Mouse (Mus musculus) intestine, postnatal 0 days (tissue): Measurements from ENCODE around the gene Cd8a. TPM values are rescaled to one million over a fixed set of nuclear protein-coding genes. Genes with fewer than 3 reads are reported as not detected.
A peak's percentile ranks its signal among the peaks of the same experiment; 100 is the strongest.

Experiments used
- ATAC-seq: fragments of 200-750 bp; cut with Nextera tagmentation; 2 replicates; pipeline ENCODE4 v1.8.0; 2017; ENCODE audit warnings: mild to moderate bottlenecking, moderate TSS enrichment, moderate library complexity
- H3K27ac ChIP-seq: fragments of 300-500 bp; sonication (generic); 2 replicates; pipeline ENCODE4 v1.5.1; 2014; ENCODE audit warnings: mild to moderate bottlenecking, low read depth, low read length, moderate library complexity
- H3K27me3 ChIP-seq: fragments of 300-500 bp; sonication (generic); replicated peaks from 2 replicates; pipeline ENCODE4 v1.6.1; 2014; ENCODE audit warnings: low read length, mixed read lengths; ENCODE audit not compliant: control insufficient read depth, insufficient read depth
- H3K36me3 ChIP-seq: fragments of 300-500 bp; sonication (generic); 2 replicates; pipeline ENCODE4 v1.6.1; 2014; ENCODE audit warnings: mild to moderate bottlenecking, moderate library complexity; ENCODE audit not compliant: control insufficient read depth, insufficient read depth
- H3K4me1 ChIP-seq: fragments of 300-500 bp; sonication (generic); replicated peaks from 2 replicates; pipeline ENCODE4 v1.6.1; 2014; ENCODE audit warnings: antibody characterized with exemption, low read length, mixed read lengths; ENCODE audit not compliant: control insufficient read depth, insufficient read depth
- H3K4me2 ChIP-seq: fragments of 300-500 bp; sonication (generic); replicated peaks from 2 replicates; pipeline ENCODE4 v1.6.1; 2014; ENCODE audit warnings: low read depth, mild to moderate bottlenecking, moderate library complexity
- H3K4me3 ChIP-seq: fragments of 300-500 bp; sonication (generic); 2 replicates; pipeline ENCODE4 v1.5.1; 2014; ENCODE audit warnings: low read depth, low read length
- H3K9ac ChIP-seq: fragments of 300-500 bp; sonication (generic); 2 replicates; pipeline ENCODE4 v1.6.1; 2014; ENCODE audit warnings: mild to moderate bottlenecking, low read depth, low read length
- H3K9me3 ChIP-seq: fragments of 300-500 bp; sonication (generic); 2 replicates; pipeline ENCODE4 v1.6.1; 2016; ENCODE audit warnings: mixed run types; ENCODE audit not compliant: control insufficient read depth
- CTCF ChIP-seq: sonication (generic); IDR thresholded peaks from 2 replicates; pipeline ENCODE4 v1.5.1; 2016; ENCODE audit warnings: low read depth, mild to moderate bottlenecking, control low read depth, antibody characterized with exemption, moderate library complexity
- WGBS: fragments of 180-500 bp; shearing (Covaris S2); extraction: QIAGEN DNeasy Blood & Tissue Kit; methylation state at CpG from one replicate; pipeline ENCODE4 v1.1.7; 2014; 5-methylcytosine and 5-hydroxymethylcytosine counted together
- polyA plus RNA-seq: library from polyadenylated mRNA; unstranded; fragments of >200 nt; fragmentation: Nextera tagmentation; extraction: Ambion mirVana; gene quantifications from 2 replicates; pipeline ENCODE4 v1.2.1, GENCODE M21; 2015

Gene Cd8a
- polyA plus RNA-seq, 1 experiment from 2014 or later: 0.12 TPM

DNA sequence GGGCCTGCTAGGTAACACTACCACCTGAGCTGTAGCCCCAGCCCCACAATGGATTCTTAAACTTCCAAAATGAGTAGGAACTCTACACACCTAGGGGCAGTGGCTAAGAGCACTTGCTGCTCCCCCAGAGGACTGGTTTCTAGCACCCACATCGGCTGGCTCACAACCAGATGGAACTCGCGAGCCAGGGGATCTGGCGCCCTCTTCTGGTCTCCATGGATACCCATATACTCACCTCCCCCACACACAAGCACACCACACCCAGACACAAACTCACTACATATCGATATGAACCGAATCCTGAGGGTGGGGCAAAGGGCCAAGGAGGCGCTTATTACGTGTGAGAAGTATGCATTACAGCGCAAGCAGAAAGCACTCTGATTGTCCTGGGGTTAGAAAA, 25.2 kb upstream of the Cd8a start:
- H3K9ac ChIP-seq: no peak overlapping the region
- no peaks in the 10 kb centered on the region for H3K36me3 ChIP-seq
- 94% methylated on average over 9 of the region's 9 CpGs for WGBS
- TF ChIP-seq CTCF: peak; percentile 2; the same call in 1 of the 2 replicates
- ATAC-seq: no peak
- no peaks in the 10 kb centered on the region for H3K4me1 ChIP-seq
- no peak overlapping the region for H3K4me2 ChIP-seq
- no peak overlapping the region for H3K27ac ChIP-seq
- no peaks in the 10 kb centered on the region for H3K27me3 ChIP-seq
- H3K9me3 ChIP-seq: 0 out of 2 replicates have a peak, but pooled peaks cover 3% of the 10 kb centered on the region
- H3K4me3 ChIP-seq: no peak overlapping the region

DNA sequence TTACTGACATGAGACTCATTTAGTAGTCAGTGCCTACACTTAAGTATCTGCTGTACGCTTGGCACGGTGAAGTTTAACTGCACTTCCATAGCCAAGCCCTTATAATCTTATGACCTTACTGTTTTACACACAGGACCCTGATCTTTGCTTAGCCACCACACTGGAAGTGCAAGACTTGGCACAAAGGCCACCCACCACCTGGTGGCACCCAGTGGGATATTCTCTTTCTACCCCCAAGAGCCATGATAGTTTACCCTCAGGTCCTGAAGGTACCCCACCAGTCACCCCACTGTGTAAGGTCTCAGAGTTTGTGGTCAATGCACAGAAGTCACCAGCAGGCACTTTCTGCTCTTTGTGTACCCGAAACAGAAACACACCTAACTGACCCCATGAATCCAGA, 22.0 kb upstream of the Cd8a start:
- Histone ChIP-seq H3K27ac (no peak overlapping the region), H3K27me3 (no peaks in the 10 kb centered on the region), H3K9ac (no peak overlapping the region), H3K9me3 (0 out of 2 replicates have a peak, but pooled peaks cover 3% of the 10 kb centered on the region), H3K36me3 (no peaks in the 10 kb centered on the region), H3K4me3 (no peak overlapping the region), H3K4me1 (no peaks in the 10 kb centered on the region), H3K4me2 (no peak overlapping the region)
- no peak for TF ChIP-seq CTCF
- 85% methylated on average over 3 of the region's 3 CpGs for WGBS
- no peak for ATAC-seq

DNA sequence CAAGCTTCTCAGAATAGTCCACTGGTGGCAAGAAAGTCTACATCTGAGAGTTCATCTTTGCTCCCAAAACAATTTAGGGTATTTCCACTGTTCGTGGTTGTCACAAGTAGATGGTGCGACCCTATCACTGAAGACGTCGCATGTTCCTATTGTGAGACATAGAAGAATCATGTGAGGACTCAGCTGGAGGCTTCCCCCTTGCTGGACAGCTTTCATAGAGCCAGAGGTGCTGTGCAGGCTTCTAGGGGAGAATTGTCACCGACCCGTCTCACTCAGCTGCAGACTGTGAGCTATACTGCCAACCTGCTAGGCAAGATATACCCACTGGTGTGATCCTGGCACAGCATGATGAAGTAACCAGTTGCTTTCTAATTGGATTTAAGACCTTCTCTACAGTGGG, 21.0 kb upstream of the Cd8a start:
- H3K4me1 ChIP-seq: no peaks in the 10 kb centered on the region
- H3K4me3 ChIP-seq: no peak overlapping the region
- 88% methylated on average over 6 of the region's 6 CpGs for WGBS
- TF ChIP-seq CTCF: no peak
- no peaks in the 10 kb centered on the region for H3K27me3 ChIP-seq
- no peaks in the 10 kb centered on the region for H3K36me3 ChIP-seq
- H3K4me2 ChIP-seq: no peak overlapping the region
- no peak for ATAC-seq
- H3K27ac ChIP-seq: no peak overlapping the region
- no peak overlapping the region for H3K9ac ChIP-seq
- 0 out of 2 replicates have a peak, but pooled peaks cover 3% of the 10 kb centered on the region for H3K9me3 ChIP-seq

DNA sequence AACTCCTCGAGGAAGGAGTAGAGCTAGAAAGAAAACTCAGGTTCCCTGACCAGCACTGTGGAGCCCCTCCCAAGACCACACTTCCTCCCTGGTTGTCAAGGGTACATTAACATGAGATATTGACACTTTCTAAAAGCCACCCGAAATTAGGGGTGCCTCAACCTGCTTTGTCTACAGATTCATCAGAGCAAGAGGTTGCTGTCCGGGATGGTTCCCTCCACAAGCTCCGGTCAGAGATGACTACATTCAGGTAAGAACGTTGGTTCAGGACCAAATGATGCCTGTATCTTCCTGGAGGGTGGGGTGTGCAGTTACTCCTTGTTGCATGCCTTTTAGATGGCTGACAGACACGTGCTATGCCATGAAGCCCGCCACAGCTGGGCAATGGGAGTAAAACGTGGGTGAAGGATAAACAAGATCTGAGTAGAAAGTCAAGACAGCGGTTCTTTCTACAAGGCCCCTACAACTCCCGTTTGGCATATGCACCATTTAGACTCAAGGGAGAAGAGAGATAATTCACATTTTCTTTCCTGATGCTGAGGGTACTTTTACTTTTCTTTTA, 20.3 kb upstream of the Cd8a start:
- Histone ChIP-seq H3K27me3 (no peaks in the 10 kb centered on the region), H3K9ac (no peak overlapping the region), H3K4me3 (no peak overlapping the region), H3K9me3 (0 out of 2 replicates have a peak, but pooled peaks cover 1% of the 10 kb centered on the region), H3K27ac (no peak overlapping the region), H3K4me1 (no peaks in the 10 kb centered on the region), H3K4me2 (no peak overlapping the region), H3K36me3 (no peaks in the 10 kb centered on the region)
- WGBS: 81% methylated on average over 10 of the region's 10 CpGs
- TF ChIP-seq CTCF: no peak
- no peak for ATAC-seq

DNA sequence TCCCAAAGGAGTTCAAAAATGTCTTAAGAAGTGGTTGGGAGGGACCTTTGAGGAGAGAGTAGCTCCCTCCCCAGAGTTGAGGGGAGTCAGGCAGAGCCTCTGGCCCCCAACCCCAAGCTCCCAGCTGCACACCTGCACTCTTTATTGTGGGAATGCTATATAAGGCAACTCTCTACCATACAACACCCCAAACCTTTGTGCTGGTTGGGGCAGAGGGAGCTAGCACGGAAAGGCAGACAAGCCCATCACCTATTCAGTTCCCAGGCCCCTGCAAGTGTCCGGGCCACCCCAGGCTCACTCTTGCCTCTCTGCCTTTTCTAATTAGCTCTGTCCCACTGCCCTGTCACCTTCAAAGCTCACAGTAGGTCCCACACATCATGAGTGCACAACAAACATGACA, 19.5 kb upstream of the Cd8a start:
- Histone ChIP-seq H3K9ac (no peak overlapping the region), H3K9me3 (no peaks in the 10 kb centered on the region), H3K4me3 (no peak overlapping the region), H3K27me3 (no peaks in the 10 kb centered on the region), H3K4me1 (no peaks in the 10 kb centered on the region), H3K4me2 (no peak overlapping the region), H3K36me3 (no peaks in the 10 kb centered on the region), H3K27ac (no peak overlapping the region)
- ATAC-seq: no peak
- no peak for TF ChIP-seq CTCF
- WGBS: 81% methylated on average over 2 of the region's 2 CpGs

DNA sequence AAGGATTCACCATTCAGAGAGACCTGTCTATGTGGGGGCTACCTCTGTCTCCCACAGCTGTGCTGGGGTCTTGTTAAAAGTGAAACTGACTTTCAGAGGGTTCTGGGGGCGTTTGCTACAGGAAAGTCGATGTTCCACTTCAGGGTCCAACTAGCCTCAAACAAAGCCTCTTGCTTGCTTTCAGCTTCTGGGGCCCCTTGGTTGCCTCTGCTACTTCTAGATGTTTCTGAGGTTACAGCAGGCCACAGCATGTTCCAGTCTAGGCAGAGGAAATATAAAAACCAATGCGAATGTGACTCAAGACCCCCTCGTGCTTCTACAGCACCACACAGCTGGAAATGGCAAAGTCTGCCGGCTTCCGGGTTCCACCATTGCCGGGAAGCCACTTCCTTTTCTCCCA, 15.7 kb upstream of the Cd8a start:
- Histone ChIP-seq H3K27ac (no peak overlapping the region), H3K27me3 (no peaks in the 10 kb centered on the region), H3K36me3 (no peaks in the 10 kb centered on the region), H3K4me3 (no peak overlapping the region), H3K9me3 (no peaks in the 10 kb centered on the region), H3K4me2 (no peak overlapping the region), H3K9ac (no peak overlapping the region), H3K4me1 (no peaks in the 10 kb centered on the region)
- ATAC-seq: no peak
- no peak for TF ChIP-seq CTCF
- WGBS: 88% methylated on average over 7 of the region's 7 CpGs

DNA sequence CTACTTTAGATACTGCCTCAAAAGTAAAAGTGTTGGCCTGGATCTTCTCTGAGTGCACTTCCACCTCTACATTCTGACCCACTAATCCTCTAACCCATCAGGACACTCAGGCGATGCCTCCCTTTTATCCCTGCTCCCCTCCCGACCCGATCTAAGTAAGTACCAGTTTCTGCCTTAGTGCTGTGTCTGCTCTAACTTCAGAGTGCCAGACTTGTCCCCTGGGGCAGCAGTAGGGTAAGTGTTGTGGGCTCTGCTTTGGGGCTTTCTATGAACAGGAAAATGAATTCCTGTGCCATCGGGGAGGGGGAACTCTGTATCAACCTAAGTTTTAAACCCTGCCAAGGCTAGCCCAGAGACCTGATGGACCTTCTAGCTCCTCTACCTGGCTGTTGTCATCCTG, 13.0 kb upstream of the Cd8a start:
- H3K9me3 ChIP-seq: no peaks in the 10 kb centered on the region
- no peak for ATAC-seq

More for the DNA sequence above, 13.0 kb upstream of the Cd8a start:
- Histone ChIP-seq H3K27ac (no peak overlapping the region), H3K4me3 (no peak overlapping the region), H3K27me3 (no peaks in the 10 kb centered on the region), H3K4me2 (no peak overlapping the region), H3K4me1 (no peaks in the 10 kb centered on the region), H3K36me3 (no peaks in the 10 kb centered on the region), H3K9ac (no peak overlapping the region)
- WGBS: 79% methylated on average over 4 of the region's 4 CpGs
- no peak for TF ChIP-seq CTCF
